Mouse (Mus musculus): Measurements from ENCODE around the gene Gtpbp4. TPM values are rescaled to one million over a fixed set of nuclear protein-coding genes. Genes with fewer than 3 reads are reported as not detected.
"Not testable (repeated sequence)": the region's sequence is repeated elsewhere in the genome, so short reads cannot be mapped to it uniquely, and the experiment has no call there.

Gene Gtpbp4
- polyA plus RNA-seq, 1 experiment from 2014 or later = 86.4 TPM

- H3K27me3 ChIP-seq (replicated peaks; ENCODE audit: control insufficient read depth, insufficient read depth, low read length); H3K9ac ChIP-seq (ENCODE audit: low read length); H3K36me3 ChIP-seq (ENCODE audit: control insufficient read depth, insufficient read depth, low read length); DNase-seq (ENCODE audit: low spot score); H3K9me3 ChIP-seq (replicated peaks; ENCODE audit: control insufficient read depth, low read length); H3K4me2 ChIP-seq (ENCODE audit: low read length); ATAC-seq; H3K27ac ChIP-seq (ENCODE audit: low read depth, low read length); H3K4me3 ChIP-seq (ENCODE audit: low read depth, low read length): not testable (repeated sequence)
- whole genome bisulfite sequencing = 83% methylated on average over 5 of the region's 5 CpGs
- peaks cover 10% of the 10 kb centered on the region; the same call in 1 of the 2 replicates for H3K4me1 ChIP-seq (ENCODE audit: control insufficient read depth, insufficient read depth, low read length)
These were observed 1.3 kb upstream of the Gtpbp4 start for GRCm38 (mm10) chr13:8997221-8997620.

- 2% methylated on average over 33 of the region's 33 CpGs for WGBS
- Histone ChIP-seq H3K9me3 (replicated peaks; ENCODE audit: control insufficient read depth, low read length) (no peaks in the 10 kb centered on the region), H3K27ac (ENCODE audit: low read depth, low read length) (peak overlapping the region; percentile 52; the same call in 1 of the 2 replicates), H3K27me3 (replicated peaks; ENCODE audit: control insufficient read depth, insufficient read depth, low read length) (no peaks in the 10 kb centered on the region), H3K9ac (ENCODE audit: low read length) (peak overlapping the region; percentile 88), H3K4me1 (ENCODE audit: control insufficient read depth, insufficient read depth, low read length) (peaks cover 10% of the 10 kb centered on the region; the same call in 1 of the 2 replicates), H3K4me3 (ENCODE audit: low read depth, low read length) (peak overlapping the region; percentile 96), H3K36me3 (ENCODE audit: control insufficient read depth, insufficient read depth, low read length) (peaks cover 10% of the 10 kb centered on the region), H3K4me2 (ENCODE audit: low read length) (peak overlapping the region; percentile 89)
- ATAC-seq (peak; percentile 80), DNase-seq (ENCODE audit: low spot score) (peak; percentile 46)
These were observed 509 bp downstream of the Gtpbp4 start for GRCm38 (mm10) chr13:8995159-8995989.

GRCm38 (mm10) chr13:8992231-8992630 lies 3.7 kb downstream of the Gtpbp4 start:
- no peak overlapping the region for H3K9ac ChIP-seq (ENCODE audit: low read length)
- whole genome bisulfite sequencing = 94% methylated on average over 6 of the region's 6 CpGs
- no peak for ATAC-seq
- no peaks in the 10 kb centered on the region for H3K9me3 ChIP-seq (replicated peaks; ENCODE audit: control insufficient read depth, low read length)
- no peak overlapping the region for H3K27ac ChIP-seq (ENCODE audit: low read depth, low read length)
- peaks cover 10% of the 10 kb centered on the region; the same call in 1 of the 2 replicates for H3K4me1 ChIP-seq (ENCODE audit: control insufficient read depth, insufficient read depth, low read length)
- H3K4me2 ChIP-seq (ENCODE audit: low read length) = no peak overlapping the region
- H3K36me3 ChIP-seq (ENCODE audit: control insufficient read depth, insufficient read depth, low read length) = peaks cover 40% of the 10 kb centered on the region
- H3K4me3 ChIP-seq (ENCODE audit: low read depth, low read length) = no peak overlapping the region
- no peaks in the 10 kb centered on the region for H3K27me3 ChIP-seq (replicated peaks; ENCODE audit: control insufficient read depth, insufficient read depth, low read length)
- DNase-seq (ENCODE audit: low spot score) = no peak

GRCm38 (mm10) chr13:8972972-8973371 lies 22.9 kb downstream of the Gtpbp4 start:
- no peak for DNase-seq (ENCODE audit: low spot score)
- H3K4me2 ChIP-seq (ENCODE audit: low read length) = no peak overlapping the region
- peaks cover 89% of the 10 kb centered on the region for H3K36me3 ChIP-seq (ENCODE audit: control insufficient read depth, insufficient read depth, low read length)
- 92% methylated on average over 3 of the region's 3 CpGs for WGBS
- H3K4me1 ChIP-seq (ENCODE audit: control insufficient read depth, insufficient read depth, low read length) = no peaks in the 10 kb centered on the region
- H3K4me3 ChIP-seq (ENCODE audit: low read depth, low read length) = no peak overlapping the region
- H3K9me3 ChIP-seq (replicated peaks; ENCODE audit: control insufficient read depth, low read length) = no peaks in the 10 kb centered on the region
- no peak overlapping the region for H3K9ac ChIP-seq (ENCODE audit: low read length)
- no peak overlapping the region for H3K27ac ChIP-seq (ENCODE audit: low read depth, low read length)
- no peaks in the 10 kb centered on the region for H3K27me3 ChIP-seq (replicated peaks; ENCODE audit: control insufficient read depth, insufficient read depth, low read length)
- no peak for ATAC-seq

- no peak for ATAC-seq
These were observed 23.5 kb downstream of the Gtpbp4 start for GRCm38 (mm10) chr13:8972369-8972768.

GRCm38 (mm10) chr13:8967742-8968141 lies 28.1 kb downstream of the Gtpbp4 start:
- Histone ChIP-seq H3K4me3 (ENCODE audit: low read depth, low read length) (no peak overlapping the region), H3K9me3 (replicated peaks; ENCODE audit: control insufficient read depth, low read length) (no peaks in the 10 kb centered on the region), H3K36me3 (ENCODE audit: control insufficient read depth, insufficient read depth, low read length) (peaks cover 43% of the 10 kb centered on the region), H3K9ac (ENCODE audit: low read length) (no peak overlapping the region), H3K4me2 (ENCODE audit: low read length) (no peak overlapping the region), H3K4me1 (ENCODE audit: control insufficient read depth, insufficient read depth, low read length) (no peaks in the 10 kb centered on the region), H3K27me3 (replicated peaks; ENCODE audit: control insufficient read depth, insufficient read depth, low read length) (no peaks in the 10 kb centered on the region), H3K27ac (ENCODE audit: low read depth, low read length) (no peak overlapping the region)
- DNase-seq (ENCODE audit: low spot score) (no peak), ATAC-seq (no peak)
- WGBS = 95% methylated on average over 8 of the region's 8 CpGs

More at GRCm38 (mm10) chr13:8972369-8972768, 23.5 kb downstream of the Gtpbp4 start:
- Histone ChIP-seq H3K9ac (ENCODE audit: low read length) (no peak overlapping the region), H3K4me2 (ENCODE audit: low read length) (no peak overlapping the region), H3K36me3 (ENCODE audit: control insufficient read depth, insufficient read depth, low read length) (peaks cover 87% of the 10 kb centered on the region), H3K27me3 (replicated peaks; ENCODE audit: control insufficient read depth, insufficient read depth, low read length) (no peaks in the 10 kb centered on the region), H3K4me3 (ENCODE audit: low read depth, low read length) (no peak overlapping the region), H3K27ac (ENCODE audit: low read depth, low read length) (no peak overlapping the region), H3K4me1 (ENCODE audit: control insufficient read depth, insufficient read depth, low read length) (no peaks in the 10 kb centered on the region), H3K9me3 (replicated peaks; ENCODE audit: control insufficient read depth, low read length) (no peaks in the 10 kb centered on the region)
- DNase-seq (ENCODE audit: low spot score) = no peak

GRCm38 (mm10) chr13:8965224-8965623 lies 30.7 kb downstream of the Gtpbp4 start:
- no peak overlapping the region for H3K4me3 ChIP-seq (ENCODE audit: low read depth, low read length)
- no peak for DNase-seq (ENCODE audit: low spot score)
- H3K27me3 ChIP-seq (replicated peaks; ENCODE audit: control insufficient read depth, insufficient read depth, low read length) = no peaks in the 10 kb centered on the region
- WGBS = 94% methylated on average over 5 of the region's 5 CpGs
- H3K4me1 ChIP-seq (ENCODE audit: control insufficient read depth, insufficient read depth, low read length) = no peaks in the 10 kb centered on the region
- H3K4me2 ChIP-seq (ENCODE audit: low read length) = no peak overlapping the region
- no peak overlapping the region for H3K9ac ChIP-seq (ENCODE audit: low read length)
- no peaks in the 10 kb centered on the region for H3K9me3 ChIP-seq (replicated peaks; ENCODE audit: control insufficient read depth, low read length)
- peaks cover 25% of the 10 kb centered on the region for H3K36me3 ChIP-seq (ENCODE audit: control insufficient read depth, insufficient read depth, low read length)
- ATAC-seq = no peak
- H3K27ac ChIP-seq (ENCODE audit: low read depth, low read length) = no peak overlapping the region

- H3K4me1 ChIP-seq (ENCODE audit: control insufficient read depth, insufficient read depth, low read length); H3K36me3 ChIP-seq (ENCODE audit: control insufficient read depth, insufficient read depth, low read length); H3K27ac ChIP-seq (ENCODE audit: low read depth, low read length); H3K9me3 ChIP-seq (replicated peaks; ENCODE audit: control insufficient read depth, low read length); H3K4me2 ChIP-seq (ENCODE audit: low read length); H3K9ac ChIP-seq (ENCODE audit: low read length); H3K4me3 ChIP-seq (ENCODE audit: low read depth, low read length); ATAC-seq; H3K27me3 ChIP-seq (replicated peaks; ENCODE audit: control insufficient read depth, insufficient read depth, low read length); DNase-seq (ENCODE audit: low spot score): not testable (repeated sequence)
- 37% methylated on average over 5 of the region's 5 CpGs for WGBS
These were observed 33.6 kb downstream of the Gtpbp4 start for GRCm38 (mm10) chr13:8962266-8962665.

GRCm38 (mm10) chr13:8961128-8961888 lies 34.6 kb downstream of the Gtpbp4 start:
- not testable (repeated sequence) for H3K9me3 ChIP-seq (replicated peaks; ENCODE audit: control insufficient read depth, low read length); H3K4me3 ChIP-seq (ENCODE audit: low read depth, low read length); H3K27me3 ChIP-seq (replicated peaks; ENCODE audit: control insufficient read depth, insufficient read depth, low read length); H3K4me1 ChIP-seq (ENCODE audit: control insufficient read depth, insufficient read depth, low read length); DNase-seq (ENCODE audit: low spot score); H3K36me3 ChIP-seq (ENCODE audit: control insufficient read depth, insufficient read depth, low read length); H3K27ac ChIP-seq (ENCODE audit: low read depth, low read length); H3K4me2 ChIP-seq (ENCODE audit: low read length); ATAC-seq; H3K9ac ChIP-seq (ENCODE audit: low read length)
- WGBS = 74% methylated on average over 3 of the region's 3 CpGs
